Mouse (Mus musculus) CH12.LX (cell line): ENCODE results near the gene Ablim1. TPM values are rescaled to one million over a fixed set of nuclear protein-coding genes. Genes with fewer than 3 reads are reported as not detected.

ENCODE experiments used
- DNase-seq: peaks from one replicate; pipeline ENCODE4 v3.0.0-alpha.2; 2013; ENCODE audit errors: extremely low read depth
- H3K27ac ChIP-seq: 2 replicates; pipeline ENCODE4 v1.5.1; 2012; ENCODE audit warnings: low read depth, mild to moderate bottlenecking, control low read depth, moderate library complexity; ENCODE audit not compliant: insufficient read depth
- H3K27me3 ChIP-seq: replicated peaks from 2 replicates; pipeline ENCODE3; 2012; ENCODE audit warnings: inconsistent platforms
- H3K36me3 ChIP-seq, 2 experiments: replicated peaks in 1 of 2; 2 replicates each; pipeline versions ENCODE3 to v1.6.1; 2012; ENCODE audit warnings: inconsistent platforms in 1 of 2, low read length in 1 of 2, mild to moderate bottlenecking in 1 of 2, mixed read lengths in 1 of 2, moderate library complexity in 1 of 2; ENCODE audit not compliant: control insufficient read depth in 1 of 2, insufficient read depth in 1 of 2
- H3K4me1 ChIP-seq, 2 experiments: 2 replicates each; pipeline ENCODE4 v1.6.1; 2012; ENCODE audit warnings: inconsistent platforms in 1 of 2, moderate library complexity in 1 of 2; ENCODE audit not compliant: insufficient read depth in 2 of 2, control insufficient read depth in 1 of 2
- H3K4me2 ChIP-seq: 2 replicates; pipeline ENCODE4 v1.6.1; 2012; ENCODE audit warnings: low read depth, mild to moderate bottlenecking, control low read depth; ENCODE audit not compliant: poor library complexity, insufficient read depth, severe bottlenecking
- H3K4me3 ChIP-seq, 3 experiments: fragments of 150-350 bp in 1 of 3; sonication (generic) in 1 of 3; replicated peaks in 1 of 3; 2 replicates each; pipeline versions ENCODE3 to v1.5.1; 2011 to 2012; ENCODE audit warnings: low read depth in 2 of 3, low read length in 2 of 3, mild to moderate bottlenecking in 2 of 3, moderate library complexity in 2 of 3, control low read depth in 1 of 3, improper control_type of control experiment in 1 of 3, inconsistent platforms in 1 of 3, mixed read lengths in 1 of 3; ENCODE audit not compliant: poor library complexity in 1 of 3
- H3K79me2 ChIP-seq: replicated peaks from 2 replicates; pipeline ENCODE4 v1.6.1; 2012; ENCODE audit warnings: mild to moderate bottlenecking, moderate library complexity; ENCODE audit not compliant: control insufficient read depth, poor library complexity, insufficient read depth, severe bottlenecking; ENCODE audit errors: extremely low read depth
- H3K9ac ChIP-seq: 2 replicates; pipeline ENCODE4 v1.6.1; 2012; ENCODE audit warnings: low read depth, mild to moderate bottlenecking, control low read depth, moderate library complexity; ENCODE audit not compliant: insufficient read depth
- H3K9me3 ChIP-seq: replicated peaks from 2 replicates; pipeline ENCODE3; 2012; ENCODE audit warnings: low read length, inconsistent platforms, mixed read lengths
- BHLHE40 ChIP-seq: IDR thresholded peaks from 2 replicates; pipeline ENCODE4 v1.6.1; 2011; ENCODE audit warnings: mild to moderate bottlenecking, low read depth, low read length, improper control_type of control experiment
- CHD1 ChIP-seq: IDR thresholded peaks from 2 replicates; pipeline ENCODE4 v1.6.1; 2012; ENCODE audit warnings: low read depth, low read length, improper control_type of control experiment, inconsistent platforms
- E2F4 ChIP-seq: IDR thresholded peaks from 2 replicates; pipeline ENCODE4 v1.6.1; 2011; ENCODE audit warnings: low read depth, low read length, improper control_type of control experiment; ENCODE audit not compliant: insufficient replicate concordance
- EP300 ChIP-seq: IDR thresholded peaks from 2 replicates; pipeline ENCODE4 v1.6.1; 2011; ENCODE audit warnings: low read length, improper control_type of control experiment
- HCFC1 ChIP-seq: IDR thresholded peaks from 2 replicates; pipeline ENCODE4 v1.6.1; 2012; ENCODE audit warnings: low read depth, mild to moderate bottlenecking, inconsistent platforms, low read length, improper control_type of control experiment
- IRF4 ChIP-seq: IDR thresholded peaks from 2 replicates; pipeline ENCODE4 v1.6.1; 2014; ENCODE audit warnings: low read depth, mild to moderate bottlenecking, inconsistent platforms, low read length, improper control_type of control experiment
- MAFK ChIP-seq: IDR thresholded peaks from 2 replicates; pipeline ENCODE4 v1.6.1; 2011; ENCODE audit warnings: low read length, improper control_type of control experiment; ENCODE audit not compliant: insufficient replicate concordance
- MAX ChIP-seq: IDR thresholded peaks from 2 replicates; pipeline ENCODE4 v1.6.1; 2011; ENCODE audit warnings: low read length, improper control_type of control experiment
- MEF2A ChIP-seq: IDR thresholded peaks from 2 replicates; pipeline ENCODE4 v1.6.1; 2014; ENCODE audit warnings: low read depth, mild to moderate bottlenecking, inconsistent platforms, low read length, improper control_type of control experiment, borderline replicate concordance
- MXI1 ChIP-seq: IDR thresholded peaks from 2 replicates; pipeline ENCODE4 v1.6.1; 2011; ENCODE audit warnings: mild to moderate bottlenecking, low read depth, low read length, improper control_type of control experiment
- PAX5 ChIP-seq: IDR thresholded peaks from 2 replicates; pipeline ENCODE4 v1.6.1; 2012; ENCODE audit warnings: low read length, inconsistent platforms, mixed read lengths
- POLR2A ChIP-seq: IDR thresholded peaks from 2 replicates; pipeline ENCODE4 v1.6.1; 2011; ENCODE audit warnings: low read depth, mild to moderate bottlenecking, improper control_type of control experiment, low read length
- RAD21 ChIP-seq: IDR thresholded peaks from 2 replicates; pipeline ENCODE4 v1.6.1; 2011; ENCODE audit warnings: low read depth, mild to moderate bottlenecking, low read length, improper control_type of control experiment, moderate library complexity
- SMC3 ChIP-seq: IDR thresholded peaks from 2 replicates; pipeline ENCODE4 v1.6.1; 2011; ENCODE audit warnings: low read depth, low read length, improper control_type of control experiment
- TBP ChIP-seq: conservative IDR thresholded peaks from 2 replicates; pipeline ENCODE4 v1.6.1; 2011; ENCODE audit warnings: low read depth, low read length, improper control_type of control experiment
- TCF12 ChIP-seq: IDR thresholded peaks from 2 replicates; pipeline ENCODE4 v1.6.1; 2014; ENCODE audit warnings: low read depth, mild to moderate bottlenecking, inconsistent platforms, low read length, improper control_type of control experiment
- UBTF ChIP-seq: IDR thresholded peaks from 2 replicates; pipeline ENCODE4 v1.6.1; 2012; ENCODE audit warnings: low read depth, mild to moderate bottlenecking, inconsistent platforms, low read length, improper control_type of control experiment, moderate library complexity
- USF1 ChIP-seq: IDR thresholded peaks from 2 replicates; pipeline ENCODE4 v1.6.1; 2014; ENCODE audit warnings: low read depth, mild to moderate bottlenecking, inconsistent platforms, low read length, improper control_type of control experiment
- USF2 ChIP-seq: conservative IDR thresholded peaks from 2 replicates; pipeline ENCODE4 v1.6.1; 2011; ENCODE audit warnings: low read depth, low read length, improper control_type of control experiment
- ZC3H11A ChIP-seq: IDR thresholded peaks from 2 replicates; pipeline ENCODE4 v1.6.1; 2012; ENCODE audit warnings: low read depth, mild to moderate bottlenecking, inconsistent platforms, low read length, improper control_type of control experiment
- ZKSCAN1 ChIP-seq: IDR thresholded peaks from 2 replicates; pipeline ENCODE4 v1.6.1; 2012; ENCODE audit warnings: low read depth, inconsistent platforms, low read length, improper control_type of control experiment, borderline replicate concordance
- ZMIZ1 ChIP-seq: IDR thresholded peaks from 2 replicates; pipeline ENCODE4 v1.6.1; 2012; ENCODE audit warnings: low read depth, mild to moderate bottlenecking, inconsistent platforms, low read length, improper control_type of control experiment
- ZNF384 ChIP-seq: IDR thresholded peaks from 2 replicates; pipeline ENCODE4 v1.6.1; 2012; ENCODE audit warnings: low read depth, low read length, improper control_type of control experiment, inconsistent platforms
- dilution Hi-C: fragments of 300-500 bp; cut with MboI; formaldehyde crosslinking; loops from 2 replicates; pipeline ENCODE4 v1.14.3; 2020; ENCODE audit warnings: low sequenced_read_pairs; ENCODE audit not compliant: extremely low pct_unique_long_range_greater_than_20kb, extremely low pct_ligation_motif_present
- in situ Hi-C: fragments of 300-500 bp; cut with MboI; formaldehyde crosslinking; loops from 3 replicates; pipeline ENCODE4 v1.14.3; 2019; ENCODE audit warnings: low sequenced_read_pairs, low pct_ligation_motif_present, low pct_unique_long_range_greater_than_20kb, mixed read lengths
- polyA plus RNA-seq: library from polyadenylated mRNA; unstranded; fragments of >175 nt; gene quantifications from 2 replicates; pipeline ENCODE4 v1.2.1, GENCODE M21; 2012; ENCODE audit warnings: low read depth; ENCODE audit not compliant: insufficient read length
- total RNA-seq, 2 experiments: library from RNA; depleted of rRNA; stranded (reverse); fragments of 300-350 nt in 1 of 2; fragments of >200 nt in 1 of 2; gene quantifications; 2 replicates each; pipeline ENCODE4 v1.2.3; 2012 to 2014

Gene Ablim1
- total and polyA plus RNA-seq, 3 experiments, result 0.85 to 2.4 (median 2.0) TPM

- no peak for TF ChIP-seq MEF2A
- TF ChIP-seq TCF12, result no peak
- no peak for TF ChIP-seq E2F4
- no peak for TF ChIP-seq POLR2A
- TF ChIP-seq MAFK, result no peak
- no peak for TF ChIP-seq ZNF384
- no peak for TF ChIP-seq UBTF
- TF ChIP-seq USF1, result no peak
- no peak for TF ChIP-seq TBP
- no peak for TF ChIP-seq ZKSCAN1
- TF ChIP-seq ZC3H11A, result no peak
- in situ Hi-C loops, result no loop called here
Measured at GRCm38 (mm10) chr19:57237534-57237933, 77.2 kb downstream of the Ablim1 start.

GRCm38 (mm10) chr19:57236647-57237046 lies 78.1 kb downstream of the Ablim1 start:
- no peak for DNase-seq
- Histone ChIP-seq H3K9me3 (no peaks in the 10 kb centered on the region), H3K4me3 (no peak overlapping the region), H3K27ac (no peak overlapping the region), H3K36me3 (no peaks in the 10 kb centered on the region), H3K27me3 (no peaks in the 10 kb centered on the region), H3K9ac (no peak overlapping the region), H3K79me2 (no peaks in the 10 kb centered on the region), H3K4me2 (no peak overlapping the region), H3K4me1 (peaks cover 0 to 4% of the 10 kb centered on the region in 2 experiments; a peak in 1 of 4 replicates)
- dilution Hi-C loops, result no loop called here
- no peak for TF ChIP-seq ZMIZ1
- TF ChIP-seq MAFK, result no peak
- no peak for TF ChIP-seq IRF4
- TF ChIP-seq USF2, result no peak
- TF ChIP-seq UBTF, result no peak
- no peak for TF ChIP-seq E2F4
- TF ChIP-seq MXI1, result no peak
- TF ChIP-seq PAX5, result no peak
- TF ChIP-seq CHD1, result no peak
- TF ChIP-seq TBP, result no peak
- no peak for TF ChIP-seq MAX
- TF ChIP-seq EP300, result no peak
- no peak for TF ChIP-seq POLR2A
- no peak for TF ChIP-seq SMC3
- no peak for TF ChIP-seq BHLHE40
- TF ChIP-seq RAD21, result no peak
- no peak for TF ChIP-seq HCFC1
- in situ Hi-C loops, result no loop called here

More at GRCm38 (mm10) chr19:57237534-57237933, 77.2 kb downstream of the Ablim1 start:
- Histone ChIP-seq H3K27me3 (no peaks in the 10 kb centered on the region), H3K4me1 (peaks cover 1 to 5% of the 10 kb centered on the region in 2 experiments; a peak in 3 of 4 replicates), H3K4me3 (no peak overlapping the region), H3K9me3 (no peaks in the 10 kb centered on the region), H3K79me2 (no peaks in the 10 kb centered on the region), H3K9ac (no peak overlapping the region), H3K4me2 (no peak overlapping the region), H3K36me3 (no peaks in the 10 kb centered on the region), H3K27ac (no peak overlapping the region)
- dilution Hi-C loops, result no loop called here
- DNase-seq, result no peak
